Mouse (Mus musculus) gastrocnemius, adult 2 months (tissue): ENCODE data around the gene Vps33b. TPM values are rescaled to one million over a fixed set of nuclear protein-coding genes. Genes with fewer than 3 reads are reported as not detected.

ENCODE experiments used
- DNase-seq: peaks from one replicate; pipeline ENCODE4 v3.0.0; 2022
- H3K27ac ChIP-seq: fragments of 200-600 bp; 2 replicates; pipeline ENCODE4 v1.8.1; 2022; ENCODE audit warnings: mild to moderate bottlenecking
- H3K4me3 ChIP-seq: fragments of 200-600 bp; 2 replicates; pipeline ENCODE4 v1.8.1; 2022; ENCODE audit warnings: mild to moderate bottlenecking, moderate library complexity
- CTCF ChIP-seq: fragments of 200-600 bp; IDR thresholded peaks from 2 replicates; pipeline ENCODE4 v1.8.1; 2022; ENCODE audit warnings: antibody characterized with exemption, mild to moderate bottlenecking, moderate library complexity
- intact Hi-C: fragments of 180-260 bp; cut with DNase I; formaldehyde crosslinking; loops from one replicate; pipeline ENCODE4 v1.15.1; 2025
- total RNA-seq, 2 experiments: library from RNA; stranded (reverse); gene quantifications; 2 replicates each; pipeline ENCODE4 v1.2.3; 2021

The Vps33b gene
- total RNA-seq, 2 experiments from 2014 or later = 2.9 to 3.3 TPM

GRCm38 (mm10) chr7:80246859-80247258 lies 22.6 kb upstream of the Vps33b start:
- intact Hi-C loops = loop anchor here (5.0 kb wide), 1 partner anchor 75 kb away; the partner anchor contains the start of gene Rccd1
- TF ChIP-seq CTCF = no peak
- DNase-seq = no peak
- H3K4me3 ChIP-seq = peak overlapping the region; percentile 90
- peak overlapping the region; percentile 84; the same call in 1 of the 2 replicates for H3K27ac ChIP-seq

DNA sequence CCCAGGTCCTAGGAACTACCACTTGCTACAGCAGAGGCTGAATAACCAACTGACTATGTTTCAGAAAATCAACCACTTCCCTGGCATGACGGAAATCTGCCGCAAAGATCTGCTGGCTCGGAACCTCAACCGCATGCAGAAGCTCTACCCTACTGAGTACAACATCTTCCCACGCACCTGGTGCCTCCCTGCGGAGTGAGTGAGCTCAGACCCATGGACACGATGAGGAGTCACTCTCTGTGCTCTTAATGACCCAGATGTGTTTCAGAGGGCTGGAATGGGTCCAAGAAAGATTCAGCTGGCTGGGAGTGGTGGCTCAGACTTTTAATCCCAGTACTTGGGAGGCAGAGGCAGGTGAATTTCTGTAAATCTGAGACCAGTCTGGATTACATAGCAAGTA lies 17.0 kb upstream of the Vps33b start:
- no peak for TF ChIP-seq CTCF
- H3K27ac ChIP-seq = no peak overlapping the region
- no peak overlapping the region for H3K4me3 ChIP-seq
- no peak for DNase-seq
- intact Hi-C loops = no loop called here

GRCm38 (mm10) chr7:80252886-80253285 lies 16.6 kb upstream of the Vps33b start:
- no peak for TF ChIP-seq CTCF
- Histone ChIP-seq H3K27ac (no peak overlapping the region), H3K4me3 (no peak overlapping the region)
- intact Hi-C loops = no loop called here
- DNase-seq = no peak

DNA sequence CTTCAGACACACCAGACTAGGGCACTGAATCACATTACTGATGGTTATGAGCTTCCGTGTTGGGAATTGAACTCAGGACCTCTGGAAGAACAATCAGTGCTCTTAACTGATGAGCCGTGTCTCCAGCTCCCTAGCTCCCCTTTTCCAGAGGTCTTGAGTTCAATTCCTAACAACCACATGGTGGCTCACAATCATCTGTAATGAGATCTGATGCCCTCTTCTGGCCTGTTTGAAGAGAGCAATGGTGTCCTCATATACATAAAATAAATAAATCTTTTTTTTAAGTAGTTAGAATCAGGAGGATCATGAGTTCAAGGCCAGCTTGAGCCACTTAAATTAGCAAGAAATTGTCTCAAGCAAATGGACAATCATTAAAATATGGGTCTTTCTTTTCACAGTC lies 13.5 kb upstream of the Vps33b start:
- intact Hi-C loops = no loop called here
- no peak overlapping the region for H3K4me3 ChIP-seq
- no peak overlapping the region for H3K27ac ChIP-seq
- peak; percentile 28; the same call in 1 of the 2 replicates for TF ChIP-seq CTCF
- no peak for DNase-seq

- DNase-seq = no peak
- no peak overlapping the region for H3K4me3 ChIP-seq
- no peak for TF ChIP-seq CTCF
- intact Hi-C loops = no loop called here
- no peak overlapping the region for H3K27ac ChIP-seq
These were observed 11.7 kb upstream of the Vps33b start for GRCm38 (mm10) chr7:80257706-80258105.

DNA sequence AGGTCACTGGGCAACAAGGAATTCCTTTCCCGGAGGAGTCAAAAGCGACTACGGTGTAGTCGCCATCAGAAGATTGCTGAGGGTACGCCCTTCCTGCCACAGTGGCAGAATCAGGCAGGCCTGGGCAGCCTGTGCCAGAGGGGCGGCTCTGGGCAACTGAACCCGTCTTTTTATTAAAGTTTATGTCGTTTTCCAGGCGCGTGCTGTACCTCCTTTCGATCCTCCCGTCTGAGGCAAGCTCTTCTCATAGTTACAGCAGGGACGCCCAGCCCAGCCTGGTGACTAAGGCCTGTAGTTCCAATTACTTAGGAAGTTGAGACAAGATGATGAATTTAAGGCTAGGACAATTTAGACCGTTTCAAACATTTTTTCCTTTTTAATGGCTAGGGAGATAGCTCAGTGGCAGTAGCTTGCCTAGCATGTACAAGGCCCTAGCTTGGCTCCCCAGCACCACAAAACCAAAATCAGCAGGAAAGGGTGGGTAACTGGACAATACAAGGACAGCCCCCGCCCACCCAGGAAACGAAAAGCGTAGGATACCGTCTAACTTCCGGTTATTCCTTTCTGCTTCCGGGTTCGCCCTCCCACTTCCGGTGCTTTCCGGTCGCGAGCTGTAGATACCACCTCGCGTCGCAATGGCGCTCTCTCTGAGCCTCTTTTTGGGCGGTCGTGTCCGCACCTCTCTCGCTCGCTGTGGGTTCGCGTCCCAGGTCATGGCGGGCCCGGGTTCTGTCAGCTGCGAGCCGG lies 8.7 kb upstream of the Vps33b start, which contains the start of gene Ngrn:
Gene Ngrn (plus strand): TSS at position 591 of the 747 bp plus-strand sequence.
- intact Hi-C loops = no loop called here
- Histone ChIP-seq H3K27ac (peak within 1 kb of the TSS; percentile 88), H3K4me3 (peak within 1 kb of the TSS; percentile 92)
- DNase-seq = peak; percentile 90
- TF ChIP-seq CTCF = no peak

- peak overlapping the region; percentile 92 for H3K4me3 ChIP-seq
- TF ChIP-seq CTCF = no peak
- no peak for DNase-seq
- H3K27ac ChIP-seq = peak overlapping the region; percentile 88
- intact Hi-C loops = no loop called here
These were observed 8.0 kb upstream of the Vps33b start for GRCm38 (mm10) chr7:80261372-80261990.

DNA sequence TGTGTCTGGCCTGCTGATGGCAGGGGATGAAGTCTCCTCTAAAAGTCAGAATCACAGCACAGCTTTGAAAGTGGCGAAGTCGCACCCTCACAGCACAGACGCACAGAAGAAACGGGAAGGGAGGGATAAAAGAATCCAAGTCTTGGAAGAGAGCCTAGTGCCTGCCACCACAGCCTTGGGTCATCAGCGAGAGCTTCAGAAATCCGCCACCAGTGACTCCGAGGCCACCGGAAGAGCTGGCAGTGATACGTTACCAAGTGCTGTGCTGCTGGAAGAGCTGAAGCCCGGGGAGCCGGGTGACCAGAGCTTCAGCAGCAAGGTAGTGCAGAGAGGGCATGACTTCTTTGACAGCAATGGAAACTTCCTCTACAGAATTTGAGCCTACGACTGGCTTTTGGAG lies 4.8 kb upstream of the Vps33b start:
- DNase-seq = no peak
- TF ChIP-seq CTCF = no peak
- H3K27ac ChIP-seq = no peak overlapping the region
- intact Hi-C loops = no loop called here
- no peak overlapping the region for H3K4me3 ChIP-seq

- no peak for DNase-seq
- Histone ChIP-seq H3K27ac (no peak overlapping the region), H3K4me3 (no peak overlapping the region)
- intact Hi-C loops = no loop called here
- TF ChIP-seq CTCF = no peak
These were observed 1.7 kb upstream of the Vps33b start for GRCm38 (mm10) chr7:80267764-80268163.

- H3K4me3 ChIP-seq = peak overlapping the region; percentile 98
- intact Hi-C loops = no loop called here
- DNase-seq = peak; percentile 39
- TF ChIP-seq CTCF = no peak
- peak overlapping the region; percentile 83 for H3K27ac ChIP-seq
These were observed 354 bp downstream of the Vps33b start for GRCm38 (mm10) chr7:80269751-80270255.

GRCm38 (mm10) chr7:80273456-80273855 lies 4.0 kb downstream of the Vps33b start:
- H3K27ac ChIP-seq = no peak overlapping the region
- intact Hi-C loops = no loop called here
- no peak for TF ChIP-seq CTCF
- DNase-seq = no peak
- no peak overlapping the region for H3K4me3 ChIP-seq

GRCm38 (mm10) chr7:80276374-80276773 lies 6.9 kb downstream of the Vps33b start:
- DNase-seq = no peak
- Histone ChIP-seq H3K4me3 (no peak overlapping the region), H3K27ac (no peak overlapping the region)
- intact Hi-C loops = no loop called here
- no peak for TF ChIP-seq CTCF

- H3K4me3 ChIP-seq = no peak overlapping the region
- no peak for DNase-seq
- TF ChIP-seq CTCF = no peak
- no peak overlapping the region for H3K27ac ChIP-seq
- intact Hi-C loops = no loop called here
These were observed 10.6 kb downstream of the Vps33b start for GRCm38 (mm10) chr7:80280032-80280431.
